Mouse (Mus musculus) adipocyte (in vitro differentiated cells): ENCODE data around the gene Cox4i2.

Source experiments
- DNase-seq: peaks from one replicate; pipeline ENCODE4 v3.0.0-alpha.2; 2016; ENCODE audit warnings: low spot score

Cox4i2 gene

GRCm38 (mm10) chr2:152800762-152801113 lies 46.8 kb downstream of the Cox4i2 start:
- no peak for DNase-seq

- DNase-seq = no peak
Observed at GRCm38 (mm10) chr2:152802303-152802702, 48.3 kb downstream of the Cox4i2 start.

DNA sequence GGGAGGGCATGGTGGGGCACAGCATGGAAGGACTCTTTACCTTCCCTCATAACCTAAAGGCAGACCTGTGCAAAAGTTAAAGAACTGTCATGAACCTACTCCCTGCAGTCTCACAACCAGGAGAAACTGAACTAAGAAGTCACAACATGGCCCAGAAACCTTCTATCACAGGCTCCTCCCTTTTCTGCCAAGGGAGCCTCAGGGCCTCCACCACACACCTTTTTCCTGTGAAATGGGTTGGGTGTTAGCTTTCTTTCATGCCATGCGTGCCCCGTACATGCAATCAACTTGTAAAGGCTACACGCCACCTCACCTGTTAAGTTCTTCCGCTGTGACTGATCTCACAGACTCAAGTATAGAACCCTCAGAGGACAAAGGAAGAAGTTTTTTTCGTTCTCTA lies 49.1 kb downstream of the Cox4i2 start:
- no peak for DNase-seq

- no peak for DNase-seq
Observed at GRCm38 (mm10) chr2:152804408-152805110, 50.6 kb downstream of the Cox4i2 start.

DNA sequence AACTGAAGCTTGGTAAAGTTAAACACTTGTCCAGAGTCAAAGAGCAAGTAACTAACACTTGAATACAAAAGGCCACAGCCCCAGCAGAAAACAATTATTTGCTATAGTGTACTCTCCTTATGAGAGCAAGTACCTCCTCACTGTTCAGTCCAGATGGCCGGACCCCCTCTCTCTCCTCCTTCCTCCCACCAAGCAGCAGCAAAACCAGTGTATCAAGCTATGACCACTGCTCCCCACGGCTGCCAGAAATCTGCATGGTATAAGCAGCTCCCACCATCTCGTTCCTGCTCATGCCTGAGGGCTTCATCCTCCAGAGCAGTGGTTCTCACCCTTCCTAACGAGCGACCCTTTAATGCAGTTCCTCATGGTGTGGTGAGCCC lies 51.1 kb downstream of the Cox4i2 start:
- no peak for DNase-seq

GRCm38 (mm10) chr2:152806037-152806436 lies 52.1 kb downstream of the Cox4i2 start:
- DNase-seq = peak; percentile 51

DNA sequence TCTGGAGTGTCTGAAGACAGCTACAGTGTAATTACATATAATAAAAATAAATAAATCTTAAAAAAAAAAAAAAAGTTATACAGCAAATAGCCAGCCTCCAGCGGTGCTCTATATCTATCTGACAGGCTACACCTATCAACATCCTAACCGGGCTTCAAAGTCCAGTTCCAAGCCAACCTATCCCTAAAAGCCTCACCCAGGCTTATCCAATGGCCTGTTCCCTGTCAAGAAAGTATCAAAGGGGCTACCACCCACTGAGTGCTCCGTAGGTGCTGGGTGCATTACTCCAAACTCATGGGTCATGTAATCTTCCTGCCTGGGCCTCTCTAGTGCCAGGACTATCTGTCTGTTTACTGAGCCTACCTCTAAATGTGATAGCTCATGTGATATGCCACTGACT lies 54.2 kb downstream of the Cox4i2 start:
- no peak for DNase-seq

- DNase-seq = no peak
Observed at GRCm38 (mm10) chr2:152810158-152810941, 56.4 kb downstream of the Cox4i2 start.

- no peak for DNase-seq
Observed at GRCm38 (mm10) chr2:152811336-152812165, 57.6 kb downstream of the Cox4i2 start.

DNA sequence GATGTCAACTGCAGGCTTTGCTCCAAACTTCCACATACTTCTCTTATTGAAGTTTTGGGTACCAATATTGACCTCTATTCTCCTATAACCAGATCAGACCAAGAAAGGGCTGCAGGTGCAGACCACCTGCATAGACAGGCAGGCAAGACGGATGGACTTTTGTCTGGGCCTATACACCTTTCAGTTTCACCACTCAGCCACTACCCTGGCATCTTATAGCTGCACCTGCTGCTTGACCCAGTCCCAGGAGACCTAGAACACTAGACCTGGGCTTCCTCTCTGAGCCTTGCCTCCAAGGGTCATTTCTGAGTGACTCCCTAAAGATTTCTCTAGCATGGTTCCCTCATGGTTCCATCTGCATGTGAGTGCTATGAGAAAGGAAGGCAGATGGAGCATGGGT lies 59.3 kb downstream of the Cox4i2 start:
- DNase-seq = no peak

- DNase-seq = peak; percentile 92
Observed at GRCm38 (mm10) chr2:152814213-152814874, 60.4 kb downstream of the Cox4i2 start.
